Mouse (Mus musculus) ovary, postnatal 14 days (tissue): ENCODE results near the gene Foxj3.
"Not testable (repeated sequence)": the region's sequence is repeated elsewhere in the genome, so short reads cannot be mapped to it uniquely, and the experiment has no call there.

ENCODE experiments used
- DNase-seq: peaks from one replicate; pipeline ENCODE4 v3.0.0; 2022; ENCODE audit warnings: low spot score

Foxj3 gene

GRCm38 (mm10) chr4:119572682-119573081, 35.9 kb downstream of the Foxj3 start:
- no peak for DNase-seq

GRCm38 (mm10) chr4:119574504-119574903, 37.7 kb downstream of the Foxj3 start:
- DNase-seq = no peak

DNA sequence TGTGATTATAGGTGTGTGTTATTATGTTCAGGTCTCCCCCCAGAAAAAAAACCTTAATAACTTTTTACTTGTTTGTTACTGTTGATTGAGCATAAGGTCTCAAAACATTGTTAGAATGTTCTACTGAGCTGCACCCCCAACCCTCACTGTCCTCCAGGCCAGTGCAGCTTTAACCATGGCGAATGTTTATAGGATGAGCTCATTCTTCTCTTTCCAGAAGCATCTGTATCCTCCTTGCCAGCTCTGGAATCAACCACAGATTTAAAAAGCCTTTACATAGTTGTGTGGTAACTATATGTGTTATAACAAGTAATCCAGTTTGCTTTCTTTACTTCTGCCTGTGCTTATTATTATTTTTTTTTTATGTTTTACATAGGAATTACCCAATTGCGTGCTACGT, 38.7 kb downstream of the Foxj3 start:
- DNase-seq = no peak

DNA sequence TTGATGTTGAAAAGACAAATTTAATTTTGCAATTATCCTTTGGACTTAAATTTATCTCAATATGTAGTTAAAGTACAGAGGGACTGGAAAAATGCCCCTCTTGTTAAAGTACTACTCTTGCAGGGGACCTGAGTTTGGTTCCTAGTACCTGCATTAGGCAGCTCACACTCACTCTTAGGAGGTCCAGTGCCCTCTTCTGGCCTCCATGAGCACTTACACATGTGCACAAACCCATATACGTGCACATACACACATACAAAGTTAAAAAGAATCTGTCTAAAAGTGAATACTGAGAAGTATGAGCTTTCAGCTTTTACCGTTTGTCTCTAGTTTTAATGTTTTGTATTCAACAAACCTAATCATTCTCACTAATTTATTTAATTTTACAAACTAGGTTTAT, 51.2 kb downstream of the Foxj3 start:
- DNase-seq = no peak

DNA sequence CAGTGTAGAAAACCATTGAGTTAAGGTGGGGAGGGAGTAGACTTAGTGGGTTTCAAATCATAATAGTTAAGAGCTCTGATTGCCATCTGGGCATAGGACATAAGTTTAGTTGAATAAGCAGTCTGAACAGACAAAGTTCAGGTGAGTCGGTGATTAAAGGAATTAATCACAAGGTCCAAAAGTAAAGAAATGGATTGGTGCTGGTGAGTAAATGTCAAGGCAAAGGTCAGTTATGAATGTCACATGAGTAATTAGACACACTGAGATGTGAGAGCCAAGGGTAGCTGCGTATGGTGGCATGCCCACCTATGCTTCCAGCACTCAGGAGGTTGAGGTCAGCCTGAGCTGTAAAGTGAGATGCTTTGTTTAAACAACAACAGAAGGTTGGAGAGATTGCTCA, 52.6 kb downstream of the Foxj3 start:
- DNase-seq = no peak

DNA sequence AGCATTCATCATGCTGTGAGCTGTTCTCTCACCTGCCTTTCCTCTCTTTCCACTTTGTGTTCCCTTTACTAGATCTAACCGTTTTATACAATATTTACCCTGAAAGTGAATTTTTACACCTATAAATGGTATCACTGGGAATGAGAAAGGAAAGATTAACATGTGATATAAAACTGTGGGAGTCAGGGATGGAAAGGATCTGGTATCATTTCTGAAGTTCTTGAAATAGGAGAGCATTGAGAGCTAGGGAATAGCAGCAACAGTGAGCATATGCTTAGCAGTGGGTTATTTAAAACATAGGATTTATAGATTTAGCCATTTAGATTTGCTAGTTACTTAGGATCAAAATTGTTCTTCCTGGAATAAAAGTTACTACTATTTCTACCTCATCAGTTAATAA, 53.2 kb downstream of the Foxj3 start:
- no peak for DNase-seq

DNA sequence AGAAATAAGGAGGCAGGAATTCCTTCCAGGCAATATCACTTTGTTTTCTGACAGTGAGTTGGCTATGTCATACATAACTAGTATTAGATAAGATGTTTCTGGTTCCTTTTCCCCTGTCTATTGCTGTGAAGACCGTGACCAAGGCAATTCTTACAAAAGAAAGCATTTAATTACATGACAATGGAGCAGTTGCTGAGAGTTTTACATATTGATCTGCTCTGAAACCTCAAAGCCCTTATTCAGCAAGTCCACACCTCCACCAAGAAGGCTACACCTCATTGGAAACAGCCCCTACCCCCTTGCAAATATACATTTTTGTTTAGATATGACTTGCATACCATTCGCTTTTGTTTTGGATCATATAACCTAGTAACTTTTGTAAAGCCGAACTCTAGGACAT, 55.7 kb downstream of the Foxj3 start:
- DNase-seq = no peak

GRCm38 (mm10) chr4:119594331-119594730, 57.5 kb downstream of the Foxj3 start:
- no peak for DNase-seq

- no peak for DNase-seq
Measured at GRCm38 (mm10) chr4:119599605-119600004, 62.8 kb downstream of the Foxj3 start.

GRCm38 (mm10) chr4:119609488-119609887, 72.7 kb downstream of the Foxj3 start:
- no peak for DNase-seq

DNA sequence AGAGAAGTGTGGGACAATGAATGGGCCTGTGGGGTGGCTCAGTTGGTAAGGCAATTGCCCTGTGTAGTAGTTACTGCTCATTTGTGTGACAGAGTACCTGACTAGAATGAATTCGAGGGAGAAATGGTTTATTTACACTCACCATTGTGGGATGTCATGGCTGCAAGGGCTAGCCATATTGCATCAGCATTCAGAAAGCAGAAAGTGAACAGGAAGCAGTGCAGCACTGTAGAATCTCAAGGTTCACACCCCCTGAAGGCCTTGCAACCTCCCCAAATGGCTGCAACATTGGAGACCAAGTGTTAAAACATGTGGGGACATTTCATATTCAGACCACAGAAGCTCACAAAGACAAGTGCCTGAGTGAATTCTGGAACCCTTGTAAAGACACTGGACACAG, 77.3 kb downstream of the Foxj3 start:
- no peak for DNase-seq

DNA sequence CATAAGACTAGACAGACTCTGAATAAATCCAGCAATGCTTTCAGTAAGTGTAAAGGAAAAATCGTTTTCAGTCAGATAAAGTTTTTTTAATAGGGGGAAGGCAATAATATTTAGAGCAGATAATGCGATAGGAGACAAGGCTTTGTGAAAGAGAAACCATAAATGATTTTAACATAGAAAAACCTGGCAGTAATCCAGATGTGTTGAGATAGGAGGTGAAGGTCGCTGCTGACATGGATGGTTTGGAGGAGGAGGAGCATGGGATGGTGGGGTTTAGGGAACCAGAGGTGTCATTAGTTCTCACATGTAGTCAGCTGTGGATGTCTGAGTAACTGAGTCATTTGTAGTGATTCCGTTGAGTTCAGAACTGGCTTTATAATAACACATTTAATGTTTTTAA, 77.9 kb downstream of the Foxj3 start:
- DNase-seq = no peak

DNA sequence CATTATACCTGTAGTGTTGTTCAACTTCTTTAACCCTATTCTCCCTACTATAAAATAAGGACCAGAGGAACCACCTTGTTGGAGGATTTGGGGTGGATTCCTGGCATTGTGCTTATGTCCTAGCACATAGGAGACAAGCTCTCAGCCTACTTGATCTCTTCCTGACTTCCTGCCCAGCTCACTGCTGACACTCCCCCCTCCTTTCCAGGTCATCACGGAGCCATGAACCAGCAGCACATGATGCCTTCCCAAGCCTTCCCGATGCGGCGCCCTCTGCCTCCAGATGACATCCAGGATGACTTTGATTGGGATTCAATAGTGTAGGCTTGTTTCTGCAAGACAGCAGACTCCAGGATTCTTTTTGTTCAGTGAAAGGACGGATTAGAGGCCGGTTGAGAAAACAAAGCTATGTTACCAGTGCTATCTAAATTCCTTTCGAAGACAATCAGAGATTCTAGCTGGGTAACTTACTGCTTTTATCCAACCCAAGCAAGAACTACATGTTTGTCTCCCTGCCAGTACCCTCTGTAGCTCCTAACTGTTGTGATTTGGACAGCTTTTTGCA, 89.4 kb downstream of the Foxj3 start:
- DNase-seq = no peak

- no peak for DNase-seq
Measured at GRCm38 (mm10) chr4:119626876-119627275, 90.1 kb downstream of the Foxj3 start.

GRCm38 (mm10) chr4:119627317-119627716, 90.5 kb downstream of the Foxj3 start:
- DNase-seq = no peak

GRCm38 (mm10) chr4:119628363-119628762, 91.6 kb downstream of the Foxj3 start:
- DNase-seq = not testable (repeated sequence)

DNA sequence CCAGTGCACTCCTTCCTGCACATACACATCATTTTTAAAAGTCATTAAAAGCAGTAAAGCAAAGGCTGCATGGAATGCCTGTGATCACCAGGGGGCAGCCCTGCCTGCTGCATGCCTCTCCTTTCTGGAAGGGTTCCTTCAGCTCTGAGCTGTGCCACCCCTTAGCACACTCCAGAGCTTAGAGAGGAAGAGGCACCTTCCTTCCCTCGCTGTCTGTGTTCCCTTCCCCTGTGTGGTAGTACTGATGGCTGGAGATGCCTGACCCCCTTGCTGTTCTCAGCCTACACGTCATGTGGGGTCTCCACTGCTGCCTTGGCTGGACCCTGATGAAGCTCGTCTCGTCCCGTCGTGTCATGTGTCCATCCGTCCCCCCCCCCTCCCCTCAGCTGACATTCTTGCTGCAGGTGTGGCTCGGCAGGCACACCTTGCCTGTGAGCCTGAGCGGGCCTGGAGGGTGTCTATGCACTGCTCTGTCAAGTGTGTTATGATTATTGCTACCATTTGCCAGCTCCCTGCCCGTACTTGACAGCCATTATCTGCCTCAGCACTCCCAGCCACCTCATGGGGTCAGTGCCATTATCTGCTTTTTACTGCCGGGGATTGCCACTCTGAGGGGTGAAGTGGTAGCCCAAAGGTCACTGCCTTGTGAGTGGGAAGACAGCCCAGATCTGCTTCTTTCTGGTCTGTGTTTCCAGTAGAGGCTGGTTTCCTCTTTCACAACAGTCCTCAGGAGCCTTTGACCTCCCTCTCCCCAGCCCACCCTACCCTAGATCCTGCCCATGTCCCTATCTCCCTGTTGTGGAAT, 94.5 kb downstream of the Foxj3 start:
- peak; percentile 42 for DNase-seq

- no peak for DNase-seq
Measured at GRCm38 (mm10) chr4:119632721-119633120, 95.9 kb downstream of the Foxj3 start.

GRCm38 (mm10) chr4:119633342-119633741, 96.5 kb downstream of the Foxj3 start:
- DNase-seq = no peak

DNA sequence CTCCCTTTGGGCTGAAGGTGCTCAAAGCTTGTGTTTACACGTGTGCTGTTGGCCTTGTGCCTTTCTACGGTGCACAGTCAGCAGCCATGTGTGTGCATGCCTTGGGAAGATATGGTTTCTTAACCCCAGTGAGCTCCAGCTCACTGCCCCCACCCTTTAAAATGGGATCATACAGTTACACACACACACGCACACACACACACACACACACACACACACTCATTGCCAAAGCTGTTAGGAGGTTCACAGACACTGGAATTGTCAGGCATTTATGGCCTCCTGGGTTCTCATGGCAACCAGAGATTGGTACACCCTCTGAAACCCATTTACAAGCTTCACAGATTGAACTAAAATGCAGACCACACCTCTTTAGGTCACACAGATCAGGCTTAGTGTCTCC, 97.1 kb downstream of the Foxj3 start:
- no peak for DNase-seq

DNA sequence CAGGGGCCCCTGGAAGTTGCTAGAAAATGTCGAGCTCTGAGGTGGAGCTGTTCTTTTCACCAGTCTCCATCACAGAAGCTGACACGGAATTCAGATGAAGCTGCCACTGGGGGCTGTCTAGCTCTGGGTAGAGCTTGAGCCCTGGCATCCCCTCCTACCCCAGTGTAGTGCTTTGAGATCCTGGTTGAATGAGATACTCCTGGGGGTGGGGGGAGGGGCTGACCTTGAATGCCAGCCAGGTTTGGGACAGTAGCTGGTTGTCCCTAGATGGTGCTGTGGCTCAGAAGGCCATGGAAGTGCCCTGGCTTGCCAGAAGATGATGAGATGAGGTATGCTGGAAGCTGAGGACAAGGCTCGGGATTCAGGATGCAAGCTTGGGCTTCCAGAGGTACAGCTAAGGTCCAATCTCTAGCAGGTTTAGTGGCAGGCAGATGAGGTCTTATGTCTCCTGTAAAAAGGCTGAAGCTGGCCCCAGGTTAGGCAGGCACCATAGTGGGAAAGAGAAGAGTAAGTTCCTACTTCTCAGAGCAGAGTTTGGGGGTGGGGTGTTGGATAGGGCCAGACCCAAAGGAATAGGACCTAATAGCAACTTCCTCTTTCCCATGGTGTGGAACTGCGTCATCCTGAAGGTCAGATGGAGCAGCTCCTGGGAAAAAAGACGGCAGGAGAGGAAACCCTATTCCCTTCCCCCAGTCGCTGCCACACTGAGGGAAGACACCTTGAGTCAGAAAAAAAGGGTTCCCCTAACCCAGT, 98.3 kb downstream of the Foxj3 start:
- DNase-seq = no peak

DNA sequence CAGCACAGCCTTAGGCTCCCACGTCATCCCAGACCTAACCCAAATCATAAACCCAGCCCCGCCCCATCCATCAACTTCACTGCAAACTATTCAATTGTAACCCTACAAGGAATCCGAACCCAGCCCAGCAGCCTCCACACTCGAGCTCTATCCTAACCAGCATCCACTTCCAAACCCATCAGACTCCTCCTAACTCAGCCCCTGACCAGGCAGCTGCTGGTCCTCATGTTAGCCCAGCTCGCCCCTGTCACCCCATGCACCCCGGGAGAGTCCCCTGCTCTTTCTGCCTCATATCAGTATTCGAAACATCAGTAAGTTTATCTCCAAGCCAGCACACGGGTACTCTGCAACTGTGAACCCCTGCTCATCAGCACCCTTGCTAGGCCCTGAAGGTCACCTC, 98.9 kb downstream of the Foxj3 start:
- DNase-seq = no peak

- no peak for DNase-seq
Measured at GRCm38 (mm10) chr4:119636731-119637130, 99.9 kb downstream of the Foxj3 start.
